Mouse (Mus musculus): ENCODE data around the gene Rhoj. TPM values are rescaled to one million over a fixed set of nuclear protein-coding genes. Genes with fewer than 3 reads are reported as not detected.

Gene Rhoj
- total and polyA plus RNA-seq, 3 experiments, result 30.1 to 42.6 (median 37.1) TPM

- H3K4me1 ChIP-seq (ENCODE audit: control insufficient read depth, insufficient read depth, low read length), result peaks cover 10% of the 10 kb centered on the region
- TF ChIP-seq EP300 (IDR thresholded peaks at IDR 0.05; ENCODE audit: insufficient read depth, low read depth, low read length) (no peak), POLR2A (IDR thresholded peaks at IDR 0.05; ENCODE audit: insufficient read depth, low read depth, low read length) (no peak), CTCF (IDR thresholded peaks at IDR 0.05) (no peak)
Measured at GRCm38 (mm10) chr12:75350750-75351149, 42.6 kb downstream of the Rhoj start.

GRCm38 (mm10) chr12:75351846-75352245 is 43.7 kb downstream of the Rhoj start:
- TF ChIP-seq EP300 (IDR thresholded peaks at IDR 0.05; ENCODE audit: insufficient read depth, low read depth, low read length) (no peak), CTCF (IDR thresholded peaks at IDR 0.05) (no peak), POLR2A (IDR thresholded peaks at IDR 0.05; ENCODE audit: insufficient read depth, low read depth, low read length) (no peak)
- intact Hi-C loops (cut with DNase I), result loop anchor here (5.0 kb wide), 1 partner anchor 35 kb away; no protein-coding TSS in a partner anchor
- Histone ChIP-seq H3K27me3 (ENCODE audit: control insufficient read depth, insufficient read depth, low read length) (no peaks in the 10 kb centered on the region), H3K4me3 (no peak overlapping the region), H3K4me1 (ENCODE audit: control insufficient read depth, insufficient read depth, low read length) (peaks cover 13% of the 10 kb centered on the region), H3K27ac (peak overlapping the region; percentile 61), H3K9ac (ENCODE audit: low read depth, low read length) (no peak overlapping the region), H3K36me3 (ENCODE audit: control insufficient read depth, insufficient read depth, low read length) (peaks cover 17% of the 10 kb centered on the region), H3K79me2 (replicated peaks; ENCODE audit: control insufficient read depth, insufficient read depth, low read length) (peaks cover 2% of the 10 kb centered on the region; the same call in 1 of the 2 replicates)
- DNase-seq, result no peak
- WGBS, result 34% methylated on average over 7 of the region's 7 CpGs

More at GRCm38 (mm10) chr12:75350750-75351149, 42.6 kb downstream of the Rhoj start:
- H3K36me3 ChIP-seq (ENCODE audit: control insufficient read depth, insufficient read depth, low read length), result peaks cover 17% of the 10 kb centered on the region
- H3K9ac ChIP-seq (ENCODE audit: low read depth, low read length), result no peak overlapping the region
- no peaks in the 10 kb centered on the region for H3K27me3 ChIP-seq (ENCODE audit: control insufficient read depth, insufficient read depth, low read length)
- no peak for DNase-seq
- intact Hi-C loops (cut with DNase I), result loop anchor here (5.0 kb wide), 1 partner anchor 37 kb away; no protein-coding TSS in a partner anchor
- 88% methylated on average over 5 of the region's 5 CpGs for WGBS
- no peaks in the 10 kb centered on the region for H3K79me2 ChIP-seq (replicated peaks; ENCODE audit: control insufficient read depth, insufficient read depth, low read length)
- H3K27ac ChIP-seq, result no peak overlapping the region
- no peak overlapping the region for H3K4me3 ChIP-seq

DNA sequence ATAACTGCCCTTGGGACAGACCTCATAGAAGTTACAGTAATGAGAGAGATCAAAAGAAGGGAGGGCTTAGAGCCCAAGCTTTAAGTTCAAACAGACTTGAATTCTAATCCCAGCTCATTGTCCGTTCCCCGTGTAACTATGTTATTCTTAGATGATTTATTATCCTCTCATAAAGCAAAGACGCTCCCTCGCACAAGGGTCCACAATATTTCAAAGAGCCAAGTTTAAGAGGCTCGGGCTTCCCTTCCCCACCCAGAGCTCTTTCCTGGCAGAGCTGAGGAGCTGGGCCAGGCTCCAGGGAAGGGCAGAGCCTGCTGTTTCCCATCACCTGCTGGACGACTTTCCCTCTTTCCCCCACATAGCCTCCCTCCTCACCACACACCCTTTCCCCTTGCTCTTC is 44.3 kb downstream of the Rhoj start:
- peak; percentile 70 to 72 for DNase-seq
- no peaks in the 10 kb centered on the region for H3K27me3 ChIP-seq (ENCODE audit: control insufficient read depth, insufficient read depth, low read length)
- peaks cover 2% of the 10 kb centered on the region; the same call in 1 of the 2 replicates for H3K79me2 ChIP-seq (replicated peaks; ENCODE audit: control insufficient read depth, insufficient read depth, low read length)
- no peak overlapping the region for H3K4me3 ChIP-seq
- H3K36me3 ChIP-seq (ENCODE audit: control insufficient read depth, insufficient read depth, low read length), result peaks cover 19% of the 10 kb centered on the region
- peaks cover 13% of the 10 kb centered on the region for H3K4me1 ChIP-seq (ENCODE audit: control insufficient read depth, insufficient read depth, low read length)
- WGBS, result 26% methylated on average over 6 of the region's 6 CpGs
- H3K27ac ChIP-seq, result peak overlapping the region; percentile 61
- TF ChIP-seq CTCF (IDR thresholded peaks at IDR 0.05) (no peak), EP300 (IDR thresholded peaks at IDR 0.05; ENCODE audit: insufficient read depth, low read depth, low read length) (no peak), POLR2A (IDR thresholded peaks at IDR 0.05; ENCODE audit: insufficient read depth, low read depth, low read length) (no peak)
- H3K9ac ChIP-seq (ENCODE audit: low read depth, low read length), result no peak overlapping the region; the same call in 1 of the 2 replicates
- intact Hi-C loops (cut with DNase I), result loop anchor here (5.0 kb wide), 1 partner anchor 35 kb away; no protein-coding TSS in a partner anchor

DNA sequence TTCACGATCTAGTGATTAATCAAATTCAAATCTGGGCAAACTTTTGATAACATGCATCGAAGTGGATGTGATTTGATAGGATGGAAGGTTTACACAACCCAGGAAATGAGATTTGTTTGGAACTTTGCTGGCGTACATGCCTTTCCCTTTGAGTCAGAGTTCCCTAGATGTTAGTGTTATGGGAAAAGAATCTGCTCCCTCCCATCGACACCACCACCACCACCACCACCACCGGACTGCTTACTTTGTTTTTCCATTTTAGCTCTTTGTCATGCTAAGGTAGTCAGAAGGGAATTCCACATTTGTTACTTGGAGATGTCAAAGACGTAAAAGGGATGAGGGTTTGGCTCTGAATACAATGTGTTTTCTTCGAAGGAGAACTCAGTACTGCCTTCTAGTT is 46.2 kb downstream of the Rhoj start:
- intact Hi-C loops (cut with DNase I), result loop anchor here (5.0 kb wide), 1 partner anchor 33 kb away; no protein-coding TSS in a partner anchor
- WGBS, result 35% methylated on average over 7 of the region's 7 CpGs
- no peak for DNase-seq
- Histone ChIP-seq H3K4me3 (no peak overlapping the region), H3K79me2 (replicated peaks; ENCODE audit: control insufficient read depth, insufficient read depth, low read length) (peaks cover 2% of the 10 kb centered on the region; the same call in 1 of the 2 replicates), H3K27ac (peak overlapping the region; percentile 61), H3K36me3 (ENCODE audit: control insufficient read depth, insufficient read depth, low read length) (peaks cover 24% of the 10 kb centered on the region), H3K27me3 (ENCODE audit: control insufficient read depth, insufficient read depth, low read length) (no peaks in the 10 kb centered on the region), H3K9ac (ENCODE audit: low read depth, low read length) (no peak overlapping the region; the same call in 1 of the 2 replicates), H3K4me1 (ENCODE audit: control insufficient read depth, insufficient read depth, low read length) (peaks cover 22% of the 10 kb centered on the region)
- TF ChIP-seq POLR2A (IDR thresholded peaks at IDR 0.05; ENCODE audit: insufficient read depth, low read depth, low read length) (no peak), EP300 (IDR thresholded peaks at IDR 0.05; ENCODE audit: insufficient read depth, low read depth, low read length) (no peak), CTCF (IDR thresholded peaks at IDR 0.05) (no peak)

DNA sequence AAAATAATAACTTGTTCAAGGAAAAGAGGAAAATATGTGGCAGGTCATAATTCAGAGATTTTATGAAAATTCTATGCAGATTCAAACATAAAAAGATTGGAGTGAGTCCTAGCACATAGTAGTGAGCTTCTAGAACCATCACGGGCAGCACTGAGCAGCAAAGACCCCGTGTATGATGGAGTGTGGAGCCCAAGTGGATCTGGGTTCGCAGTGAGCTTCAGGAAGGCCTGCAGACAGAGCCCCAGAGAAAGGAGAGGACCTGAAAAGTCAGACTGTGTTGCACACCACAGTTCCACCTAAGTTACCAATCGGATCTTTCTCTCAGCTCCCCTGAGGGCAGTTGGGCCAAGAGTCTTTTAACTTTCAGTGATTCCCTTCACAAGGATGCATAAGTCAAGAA is 49.7 kb downstream of the Rhoj start:
- DNase-seq, result no peak
- Histone ChIP-seq H3K36me3 (ENCODE audit: control insufficient read depth, insufficient read depth, low read length) (peaks cover 20% of the 10 kb centered on the region), H3K27ac (no peak overlapping the region), H3K9ac (ENCODE audit: low read depth, low read length) (no peak overlapping the region), H3K4me1 (ENCODE audit: control insufficient read depth, insufficient read depth, low read length) (peaks cover 24% of the 10 kb centered on the region), H3K27me3 (ENCODE audit: control insufficient read depth, insufficient read depth, low read length) (no peaks in the 10 kb centered on the region), H3K79me2 (replicated peaks; ENCODE audit: control insufficient read depth, insufficient read depth, low read length) (peaks cover 2% of the 10 kb centered on the region; the same call in 1 of the 2 replicates), H3K4me3 (no peak overlapping the region)
- intact Hi-C loops (cut with DNase I), result loop anchor here (2.0 to 5.0 kb wide), 2 partner anchors 35 to 49 kb away; partner anchors contain the start of gene Rhoj
- WGBS, result 87% methylated on average over 4 of the region's 4 CpGs
- TF ChIP-seq EP300 (IDR thresholded peaks at IDR 0.05; ENCODE audit: insufficient read depth, low read depth, low read length) (no peak), CTCF (IDR thresholded peaks at IDR 0.05) (no peak), POLR2A (IDR thresholded peaks at IDR 0.05; ENCODE audit: insufficient read depth, low read depth, low read length) (no peak)

DNA sequence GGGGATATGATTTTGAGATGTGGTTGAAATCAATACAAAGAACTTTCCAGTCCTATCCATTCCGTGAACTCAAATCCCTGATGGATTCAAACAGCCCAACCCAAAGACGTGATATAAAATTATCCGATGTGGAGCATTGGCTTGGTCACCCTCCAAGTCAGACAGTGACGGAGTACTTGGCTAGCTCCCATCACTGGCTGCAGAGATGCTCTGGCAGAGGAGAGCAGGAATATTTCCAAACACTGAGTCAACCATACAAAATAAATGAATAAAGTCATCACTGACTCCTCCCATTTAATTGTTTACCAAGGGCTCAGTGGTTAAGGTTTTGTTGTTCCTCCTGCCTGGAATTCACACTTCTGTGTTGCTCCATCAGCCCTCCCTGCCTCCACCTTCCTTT is 50.6 kb downstream of the Rhoj start:
- Histone ChIP-seq H3K27me3 (ENCODE audit: control insufficient read depth, insufficient read depth, low read length) (no peaks in the 10 kb centered on the region), H3K9ac (ENCODE audit: low read depth, low read length) (no peak overlapping the region), H3K4me1 (ENCODE audit: control insufficient read depth, insufficient read depth, low read length) (peaks cover 23% of the 10 kb centered on the region), H3K27ac (peak overlapping the region; percentile 70), H3K79me2 (replicated peaks; ENCODE audit: control insufficient read depth, insufficient read depth, low read length) (peaks cover 2% of the 10 kb centered on the region; the same call in 1 of the 2 replicates), H3K4me3 (no peak overlapping the region), H3K36me3 (ENCODE audit: control insufficient read depth, insufficient read depth, low read length) (peaks cover 20% of the 10 kb centered on the region)
- no peak for TF ChIP-seq CTCF (IDR thresholded peaks at IDR 0.05)
- TF ChIP-seq EP300 (IDR thresholded peaks at IDR 0.05; ENCODE audit: insufficient read depth, low read depth, low read length), result 0 out of 2 replicates have a peak, but pooled peaks have one; percentile 36
- intact Hi-C loops (cut with DNase I), result loop anchor here (2.0 to 5.0 kb wide), 2 partner anchors 36 to 50 kb away; partner anchors contain the start of gene Rhoj
- peak; percentile 75 to 76 for DNase-seq
- WGBS, result 14% methylated on average over 4 of the region's 4 CpGs

Data from heart, adult 2 months (tissue).